Mouse (Mus musculus) adrenal gland, postnatal 4 days (tissue): Measurements from ENCODE around the gene Gm5788. TPM values are rescaled to one million over a fixed set of nuclear protein-coding genes. Genes with fewer than 3 reads are reported as not detected.
"Not testable (repeated sequence)": the region's sequence is repeated elsewhere in the genome, so short reads cannot be mapped to it uniquely, and the experiment has no call there.

ENCODE experiments used
- DNase-seq, 2 experiments: peaks; one replicate each; pipeline ENCODE4 v3.0.0; 2021 to 2022; ENCODE audit warnings: low spot score in 2 of 2, mixed read lengths in 2 of 2
- long read RNA-seq, 2 experiments: library from polyadenylated mRNA; stranded (forward); transcript quantifications; one replicate each; pipeline ENCODE4 v2.0.0; 2021
- total RNA-seq, 2 experiments: library from RNA; stranded (reverse); gene quantifications; 2 replicates each; pipeline ENCODE4 v1.2.3; 2021

Gm5788 gene
- not detected for total RNA-seq
- long read RNA-seq, experiment 1, result 0 reads
- long read RNA-seq, experiment 2, result 0 reads

- not testable (repeated sequence) for DNase-seq
Observed at GRCm38 (mm10) chr12:87494421-87494820, at the start of gene Gm5788. Gene Gm5788 (plus strand): TSS chr12:87494721.

DNA sequence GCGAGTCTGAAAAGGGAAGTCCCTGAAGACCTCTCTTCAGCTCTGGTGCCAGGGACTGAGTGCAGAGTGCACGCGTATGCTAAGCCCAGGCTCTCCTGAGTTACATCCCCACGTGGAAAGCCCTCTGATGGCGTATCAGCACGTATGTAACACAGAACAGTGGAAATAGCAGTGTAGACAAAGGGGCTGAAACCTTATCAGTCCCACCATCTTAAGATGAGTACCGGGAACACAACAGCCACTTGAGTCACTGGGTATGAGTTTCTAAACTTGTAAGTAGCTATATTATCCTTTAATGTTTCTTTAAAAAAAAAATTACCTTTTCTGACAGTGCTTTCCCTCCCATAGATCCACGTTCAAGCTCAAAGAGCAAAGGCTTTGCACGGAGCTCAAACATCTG lies 45.1 kb upstream of the Gm5788 start:
- DNase-seq, result no peak

GRCm38 (mm10) chr12:87464678-87465297 lies 29.7 kb upstream of the Gm5788 start:
- no peak for DNase-seq

GRCm38 (mm10) chr12:87470263-87471136 lies 24.0 kb upstream of the Gm5788 start:
- DNase-seq, result no peak

- no peak for DNase-seq
Observed at GRCm38 (mm10) chr12:87471421-87471963, 23.0 kb upstream of the Gm5788 start.

DNA sequence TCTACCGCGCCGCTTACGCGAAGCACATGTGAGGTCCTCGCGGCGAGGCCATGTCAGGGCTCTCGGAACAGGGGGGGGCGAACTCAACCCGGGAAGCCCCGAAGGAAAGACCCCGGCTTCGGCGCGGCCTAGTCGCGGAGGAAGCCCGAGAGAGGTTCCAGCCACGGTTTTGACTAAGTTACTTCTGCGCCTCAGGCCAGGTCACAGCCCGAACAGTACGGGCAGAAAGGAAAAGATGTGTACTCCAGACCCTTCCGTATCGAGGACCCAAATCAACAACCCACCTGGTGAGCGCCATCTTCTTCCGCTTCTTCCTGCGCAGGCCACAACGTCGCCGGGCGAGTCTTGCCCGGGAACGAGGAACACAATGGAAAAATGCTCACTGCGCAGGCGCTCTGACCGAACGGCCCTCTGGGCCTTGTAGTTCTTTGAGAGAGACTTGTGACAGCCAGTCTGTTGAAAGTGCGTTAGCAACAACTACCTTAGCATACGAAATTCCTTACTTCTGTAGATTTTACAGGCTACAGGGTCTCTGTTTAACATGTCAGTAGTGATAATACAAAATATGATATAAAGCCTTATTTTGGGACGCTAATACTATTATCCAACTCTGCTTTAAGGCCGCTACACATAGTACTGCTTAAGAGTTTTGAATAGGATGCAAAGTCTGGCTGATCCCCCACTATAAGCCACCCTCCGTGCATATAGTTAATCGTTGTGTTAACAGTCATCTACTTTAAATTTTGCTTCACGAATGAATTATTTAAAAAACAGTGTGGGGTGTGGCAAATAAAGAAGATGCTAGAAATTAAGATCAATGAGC lies 22.3 kb upstream of the Gm5788 start, which contains the start of gene Snw1:
Gene Snw1, minus strand, starts transcription at position 311 of the 823 bp plus-strand sequence.
- DNase-seq, result peak; percentile 65 to 87

GRCm38 (mm10) chr12:87474756-87475155 lies 19.8 kb upstream of the Gm5788 start:
- DNase-seq, result no peak

- not testable (repeated sequence) for DNase-seq
Observed at GRCm38 (mm10) chr12:87482482-87482881, 12.0 kb upstream of the Gm5788 start.

GRCm38 (mm10) chr12:87488683-87489082 lies 5.8 kb upstream of the Gm5788 start:
- DNase-seq, result not testable (repeated sequence)

DNA sequence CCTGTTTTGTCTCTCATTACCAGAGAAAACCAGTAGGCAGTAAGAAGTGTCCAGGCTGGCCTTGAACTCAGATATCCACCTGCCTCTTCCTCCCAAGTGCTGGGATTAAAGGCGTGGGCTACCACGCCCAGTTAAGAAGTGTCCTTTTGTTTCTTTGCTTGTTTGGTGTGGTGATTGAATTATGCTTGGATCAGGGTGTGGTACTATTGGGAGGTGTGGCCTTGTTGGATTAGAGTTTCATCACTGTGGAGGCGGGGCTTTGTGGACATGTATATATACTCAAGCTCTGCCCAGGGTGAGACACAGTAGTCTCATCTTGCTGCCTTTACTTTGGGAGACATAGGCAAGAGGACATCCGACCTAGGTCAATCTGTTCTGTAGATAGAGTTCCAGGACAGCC lies 19.5 kb downstream of the Gm5788 start, which contains the start of gene Gm8300:
Gene Gm8300, plus strand, starts transcription at position 301 of the 400 bp plus-strand sequence.
- not testable (repeated sequence) for DNase-seq

GRCm38 (mm10) chr12:87519616-87520015 lies 25.1 kb downstream of the Gm5788 start:
- not testable (repeated sequence) for DNase-seq

DNA sequence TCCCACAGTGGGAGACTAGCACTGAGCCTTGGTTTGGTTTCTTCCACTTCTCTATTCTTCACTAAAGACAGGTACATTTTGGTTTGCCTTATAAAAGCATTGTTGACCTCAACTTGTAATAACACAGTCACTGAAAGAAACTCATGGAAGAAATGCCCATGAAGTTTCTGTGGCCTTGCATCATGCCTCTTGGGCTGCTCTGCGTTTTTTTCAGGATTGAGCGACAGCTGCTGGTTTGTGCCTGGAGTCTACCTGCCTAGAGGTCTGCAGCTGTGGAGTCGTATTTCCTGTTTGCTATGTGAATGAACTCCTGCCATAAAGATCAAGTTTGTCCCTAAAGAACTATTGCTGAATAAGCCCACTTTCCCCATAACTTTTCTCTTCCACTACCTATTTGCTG lies 49.4 kb downstream of the Gm5788 start:
- no peak for DNase-seq

Other genes starting within 250 kb of the Gm5788 start
- gene Vipas39, start 228.5 kb upstream of the Gm5788 start, total RNA-seq, result 10 to 100 TPM; 42.8 to 45.6 TPM
- gene Ahsa1, start 228.2 kb upstream of the Gm5788 start, total RNA-seq, result 100 to 1,000 TPM; 119 to 129 TPM
- under 1 TPM; 0.56 to 0.62 TPM for gene Ism2, start 195.0 kb upstream of the Gm5788 start, total RNA-seq
- gene Sptlc2, start 106.4 kb upstream of the Gm5788 start, total RNA-seq, result 100 to 1,000 TPM; 183 to 197 TPM
- 100 to 1,000 TPM; 158 to 179 TPM for gene Slirp, start 50.8 kb upstream of the Gm5788 start, total RNA-seq
- gene Alkbh1, start 50.7 kb upstream of the Gm5788 start, total RNA-seq, result 10 to 100 TPM; 30.2 to 33.2 TPM
- 10 to 100 TPM; 80.2 to 84.5 TPM for gene Snw1, start 22.4 kb upstream of the Gm5788 start, total RNA-seq
- gene Gm8300, start 19.6 kb downstream of the Gm5788 start, total RNA-seq, result not detected
- gene Oog1, start 108.0 kb downstream of the Gm5788 start, total RNA-seq, result not detected
- not detected for gene Gm4027, start 124.1 kb downstream of the Gm5788 start, total RNA-seq
- not detected for gene Gm16381, start 149.9 kb downstream of the Gm5788 start, total RNA-seq